Mouse (Mus musculus) spleen, postnatal 4 days (tissue): ENCODE measurements around the gene Man1a.

Experiments used
- DNase-seq, 2 experiments: peaks; one replicate each; pipeline ENCODE4 v3.0.0; 2022; ENCODE audit warnings: low spot score in 2 of 2

Man1a gene

DNA sequence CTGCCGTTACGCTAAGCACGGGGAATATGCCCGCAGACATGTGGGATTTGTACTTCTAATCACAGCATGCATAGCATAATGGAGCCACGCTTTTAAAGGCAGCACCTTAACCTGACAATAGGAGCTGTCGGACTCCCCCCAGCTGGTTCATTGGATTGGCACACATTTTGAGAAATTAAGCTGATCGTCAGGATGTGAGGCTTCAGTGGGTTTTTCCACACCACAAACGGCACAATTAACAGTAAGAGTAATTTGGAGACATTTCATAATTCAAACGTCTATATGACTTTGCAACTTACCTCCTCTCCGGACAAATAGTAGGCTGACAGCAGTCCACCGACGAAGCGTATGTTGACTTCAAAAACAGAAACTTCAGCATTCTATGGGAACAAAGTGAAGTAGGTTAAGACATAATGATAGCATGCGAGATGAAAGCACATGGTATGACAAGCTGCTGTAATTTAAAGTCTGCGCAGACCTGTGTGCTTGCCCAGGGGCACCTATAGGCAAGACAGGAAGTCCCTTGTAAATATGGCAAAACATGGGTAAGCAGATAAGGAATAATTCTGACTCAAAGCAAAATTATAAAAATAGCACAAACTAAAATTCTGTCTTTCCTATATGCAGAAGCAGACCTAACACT is 62.2 kb downstream of the Man1a start:
- no peak for DNase-seq

GRCm38 (mm10) chr10:54013143-54013791 is 63.1 kb downstream of the Man1a start:
- DNase-seq, result no peak

DNA sequence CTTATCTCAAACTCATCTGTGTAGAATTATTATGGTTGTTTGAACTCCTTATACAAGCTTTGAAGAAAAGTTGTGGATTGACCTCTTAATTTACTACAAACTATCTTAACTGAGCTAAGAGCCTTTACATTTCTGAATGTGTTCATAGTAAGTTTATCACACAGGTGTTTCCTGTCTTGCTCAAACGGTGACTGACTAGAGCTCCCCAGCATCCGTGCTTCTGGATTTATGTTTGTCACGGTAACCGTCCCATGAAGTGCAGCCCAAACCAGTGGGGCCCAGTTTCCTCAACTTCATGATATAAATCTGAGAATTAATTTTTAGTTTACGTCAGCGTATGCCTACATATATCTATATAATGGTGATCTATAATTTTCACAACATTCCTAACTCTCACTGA is 67.3 kb downstream of the Man1a start:
- no peak for DNase-seq

- no peak for DNase-seq
Observed at GRCm38 (mm10) chr10:54006868-54007267, 69.5 kb downstream of the Man1a start.

- DNase-seq, result no peak
Observed at GRCm38 (mm10) chr10:54005847-54006246, 70.6 kb downstream of the Man1a start.

GRCm38 (mm10) chr10:54002936-54003335 is 73.5 kb downstream of the Man1a start:
- DNase-seq, result no peak

- no peak for DNase-seq
Observed at GRCm38 (mm10) chr10:53997301-53997700, 79.1 kb downstream of the Man1a start.

DNA sequence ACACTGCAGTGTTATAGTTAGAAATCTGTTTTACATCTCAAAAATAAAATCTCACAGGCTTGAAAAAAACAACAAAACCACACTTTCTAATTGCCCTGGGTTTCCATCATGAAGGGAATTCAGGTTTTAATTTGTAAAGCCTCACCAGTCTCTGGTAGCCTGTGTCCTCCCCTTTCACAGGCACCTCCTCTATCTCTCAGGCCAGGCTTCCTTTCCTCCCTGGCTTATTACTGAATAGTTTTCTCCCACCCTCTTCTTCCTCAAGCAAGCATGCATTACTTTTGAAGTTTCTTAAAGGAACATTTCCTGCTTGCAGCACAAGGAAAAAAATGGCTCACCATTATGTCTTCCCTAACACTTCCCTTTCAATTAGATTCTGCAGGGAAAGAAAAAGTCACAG is 80.2 kb downstream of the Man1a start:
- DNase-seq, result no peak

GRCm38 (mm10) chr10:53994591-53994990 is 81.8 kb downstream of the Man1a start:
- no peak for DNase-seq

GRCm38 (mm10) chr10:53990434-53990833 is 86.0 kb downstream of the Man1a start:
- no peak for DNase-seq

GRCm38 (mm10) chr10:53984894-53985293 is 91.5 kb downstream of the Man1a start:
- no peak for DNase-seq

DNA sequence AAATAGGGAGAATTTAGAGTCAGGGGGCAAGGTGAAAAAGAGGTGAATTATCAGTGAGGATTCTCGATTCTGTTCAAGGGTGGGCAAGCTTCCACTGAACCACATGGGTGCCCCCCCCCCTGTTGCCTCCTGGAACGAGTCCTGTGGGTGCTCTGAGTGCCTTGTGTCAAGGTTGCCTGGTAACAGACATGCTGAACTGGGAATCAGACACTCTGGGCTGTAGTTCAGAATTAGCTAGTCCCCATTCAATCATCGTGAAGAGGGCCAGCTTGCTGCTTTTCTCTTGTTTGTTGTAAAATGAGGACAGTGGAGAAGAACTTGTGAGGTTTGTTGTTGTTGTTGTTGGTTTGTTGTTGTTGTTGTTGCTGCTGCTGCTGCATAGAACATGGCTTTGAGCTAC is 92.3 kb downstream of the Man1a start:
- DNase-seq, result no peak

- DNase-seq, result no peak
Observed at GRCm38 (mm10) chr10:53978647-53979046, 97.8 kb downstream of the Man1a start.

- DNase-seq, result no peak
Observed at GRCm38 (mm10) chr10:53974180-53974579, 102.2 kb downstream of the Man1a start.

- no peak for DNase-seq
Observed at GRCm38 (mm10) chr10:53959759-53960158, 116.7 kb downstream of the Man1a start.

GRCm38 (mm10) chr10:53941597-53941996 is 134.8 kb downstream of the Man1a start:
- no peak for DNase-seq

- DNase-seq, result no peak
Observed at GRCm38 (mm10) chr10:53938199-53938598, 138.2 kb downstream of the Man1a start.

GRCm38 (mm10) chr10:53936078-53936477 is 140.3 kb downstream of the Man1a start:
- DNase-seq, result no peak

DNA sequence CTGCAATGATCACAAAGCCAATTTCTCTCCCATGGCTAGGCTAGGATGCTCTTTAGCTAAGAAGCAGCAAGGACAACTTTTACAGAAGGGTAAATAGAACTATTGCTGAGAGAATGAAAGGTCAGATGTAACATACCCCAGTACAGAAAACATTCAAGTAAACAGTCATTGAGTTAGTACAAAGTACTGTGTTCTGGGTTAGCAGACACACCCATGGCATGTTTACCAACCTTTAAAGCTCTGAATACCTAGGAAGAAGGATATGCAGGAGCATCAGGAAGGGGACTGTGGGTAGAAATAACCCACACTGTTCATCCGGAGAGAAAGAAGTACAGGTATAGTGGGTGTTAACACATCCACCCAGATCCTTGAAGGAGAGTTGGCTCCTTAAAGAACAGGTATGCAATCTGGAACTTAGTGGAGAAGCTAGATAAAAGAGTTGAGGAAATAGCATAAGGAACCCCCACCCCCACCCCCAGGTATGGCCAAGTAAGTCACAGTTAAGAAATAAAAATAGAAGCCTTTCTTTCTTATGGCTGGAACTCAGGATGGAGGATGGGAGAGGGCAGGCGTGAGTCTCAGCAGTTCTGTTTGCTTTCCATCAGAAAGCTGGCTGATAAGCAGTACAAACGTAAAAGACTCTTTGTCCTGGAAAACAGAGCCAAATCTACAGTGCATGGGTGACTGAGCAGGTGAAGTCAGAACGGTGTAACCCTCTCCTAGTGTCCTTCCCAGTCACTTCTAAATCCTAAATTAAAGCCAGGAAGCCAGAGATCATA is 146.5 kb downstream of the Man1a start:
- no peak for DNase-seq

DNA sequence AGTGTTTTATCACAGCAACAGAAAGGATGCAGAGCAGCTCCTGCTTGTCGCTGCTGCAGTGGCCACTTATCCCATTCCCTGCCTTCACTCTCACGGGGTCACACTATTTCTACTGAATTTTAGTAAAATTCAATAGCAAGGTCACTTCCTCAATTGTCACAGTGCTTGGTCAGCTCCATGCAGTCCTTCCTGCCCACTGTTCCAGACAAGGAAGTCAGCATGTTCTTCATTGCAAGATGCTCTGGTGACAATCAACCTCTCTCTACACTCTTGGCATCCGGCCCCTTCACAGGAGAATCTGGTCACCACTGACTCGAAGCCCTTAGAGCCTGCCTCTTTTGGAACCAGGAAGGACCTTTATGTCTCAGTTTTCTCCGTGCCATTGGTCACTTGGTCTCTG is 148.5 kb downstream of the Man1a start:
- no peak for DNase-seq

GRCm38 (mm10) chr10:53925456-53925855 is 151.0 kb downstream of the Man1a start:
- DNase-seq, result no peak

DNA sequence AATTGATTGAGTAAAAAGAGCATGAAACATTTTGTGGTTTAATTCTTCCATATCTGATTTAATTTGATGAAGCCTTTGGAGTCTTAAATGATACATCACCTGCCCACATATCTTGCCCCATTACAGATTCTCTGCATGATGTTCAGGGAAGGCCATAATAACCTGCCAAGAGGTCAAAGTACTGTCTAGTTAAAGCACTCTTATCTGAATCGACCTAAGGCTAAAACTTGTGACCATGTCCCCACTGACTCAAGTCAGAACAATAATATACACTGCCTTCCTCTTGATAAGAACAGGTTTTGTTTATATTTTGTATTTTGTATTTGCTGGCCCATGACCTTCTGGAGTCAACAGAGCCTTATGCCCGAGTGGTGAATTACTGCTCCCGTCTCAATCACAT is 154.2 kb downstream of the Man1a start:
- no peak for DNase-seq

- no peak for DNase-seq
Observed at GRCm38 (mm10) chr10:53917517-53917916, 158.9 kb downstream of the Man1a start.
